Mouse (Mus musculus) retina, postnatal 1 day (tissue): ENCODE data around the gene Gucy2d.

Source experiments
- DNase-seq: peaks from one replicate; pipeline ENCODE4 v3.0.0-alpha.2; 2012

The Gucy2d gene

DNA sequence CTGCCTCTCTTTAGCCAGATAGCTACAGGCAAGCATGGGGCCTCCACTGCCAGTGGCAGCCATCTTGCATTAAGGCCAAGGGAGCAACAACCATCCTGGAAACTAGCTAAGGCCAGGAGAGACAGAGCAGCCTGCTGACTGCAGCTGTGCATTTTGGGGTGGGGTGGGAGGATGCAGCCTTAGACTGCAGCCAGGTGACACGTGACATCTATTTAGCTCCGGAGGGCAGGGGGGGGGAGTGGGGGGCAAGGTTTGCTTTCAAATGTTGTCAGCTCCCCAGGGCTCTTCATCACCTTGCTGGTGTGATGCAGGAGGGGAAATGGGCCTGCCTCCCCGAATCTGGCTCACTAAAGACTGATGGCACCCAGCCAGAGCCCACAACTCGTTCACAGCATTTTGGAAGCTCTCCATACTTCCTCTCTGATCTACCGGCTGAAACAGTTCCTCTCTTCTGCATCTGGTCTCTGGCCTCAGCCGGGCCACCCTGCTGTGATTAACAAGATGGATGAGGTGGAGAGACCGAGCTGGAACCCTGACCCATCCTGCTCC, 83.7 kb downstream of the Gucy2d start:
- DNase-seq, result peak; percentile 38

DNA sequence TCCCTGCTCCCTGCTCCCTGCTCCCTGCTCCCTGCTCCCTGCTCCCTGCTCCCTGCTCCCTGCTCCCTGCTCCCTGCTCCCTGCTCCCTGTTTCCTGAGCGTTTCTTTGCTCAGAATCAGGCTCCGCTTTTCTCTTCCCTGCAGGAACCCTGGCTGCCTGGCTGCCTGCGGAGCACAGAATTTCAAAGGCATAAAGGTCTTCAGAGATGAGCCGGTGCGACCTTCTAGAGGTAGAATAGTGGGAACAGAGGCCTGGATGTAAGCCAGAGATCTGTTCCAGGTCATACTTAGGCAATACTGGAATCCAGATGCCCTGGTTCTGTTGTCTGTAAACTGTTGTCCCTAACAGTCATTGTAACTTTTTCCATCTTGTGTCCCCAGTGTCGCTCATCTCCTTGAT, 84.2 kb downstream of the Gucy2d start:
- DNase-seq, result no peak

DNA sequence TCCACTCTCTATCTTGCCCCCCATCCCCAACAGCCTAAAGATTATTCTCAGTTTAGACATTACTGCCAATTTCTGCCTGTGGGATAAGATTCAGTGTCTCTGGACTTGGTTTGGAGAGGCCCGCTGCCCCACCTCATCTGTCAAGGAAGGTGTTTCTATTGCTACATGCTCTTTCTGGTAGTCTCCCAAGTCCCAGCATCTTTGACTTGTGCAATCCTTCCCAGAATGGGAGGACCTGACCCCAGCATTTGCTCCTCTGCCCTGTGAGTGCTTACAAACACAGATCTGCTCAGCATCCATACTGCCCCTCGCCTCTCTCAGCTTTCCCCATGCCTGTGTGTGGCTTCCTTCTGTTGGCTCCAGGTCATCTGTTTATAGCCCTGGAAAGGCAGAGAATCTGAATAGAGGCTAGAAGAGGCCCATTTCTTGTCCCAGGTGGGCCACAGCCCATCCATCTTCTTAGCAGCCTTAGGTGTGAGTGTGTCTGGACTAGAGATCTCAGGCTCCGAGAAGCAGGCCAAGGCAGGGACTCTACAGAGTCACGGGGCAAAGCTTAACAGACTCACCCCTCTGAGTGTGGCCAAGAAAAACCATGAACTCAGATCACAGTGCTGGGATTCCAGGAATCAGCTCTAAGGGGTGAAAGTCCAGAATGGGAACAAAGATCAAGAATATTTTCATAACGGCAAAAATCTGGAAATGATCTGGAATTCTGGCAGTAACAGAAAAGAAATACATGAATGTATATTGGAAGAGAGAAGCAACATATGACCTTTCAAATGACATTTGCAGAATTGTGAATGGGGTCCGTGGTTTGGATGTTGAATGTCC, 84.9 kb downstream of the Gucy2d start:
- DNase-seq, result no peak
